Mouse (Mus musculus) thymus, postnatal 10 days (tissue): Measurements from ENCODE around the gene Add2.

Source experiments
- DNase-seq, 2 experiments: peaks; one replicate each; pipeline ENCODE4 v3.0.0; 2021; ENCODE audit warnings: low spot score in 2 of 2

The Add2 gene

GRCm38 (mm10) chr6:86141284-86141683 lies 112.8 kb downstream of the Add2 start:
- no peak for DNase-seq

GRCm38 (mm10) chr6:86141820-86142219 lies 113.3 kb downstream of the Add2 start:
- peak; percentile 35 to 66 for DNase-seq

GRCm38 (mm10) chr6:86144986-86145385 lies 116.5 kb downstream of the Add2 start:
- DNase-seq = no peak

- DNase-seq = no peak
Observed at GRCm38 (mm10) chr6:86148518-86148917, 120.0 kb downstream of the Add2 start.

GRCm38 (mm10) chr6:86149001-86149400 lies 120.5 kb downstream of the Add2 start:
- DNase-seq = no peak

GRCm38 (mm10) chr6:86152676-86153075 lies 124.2 kb downstream of the Add2 start:
- DNase-seq = no peak

GRCm38 (mm10) chr6:86153436-86153990 lies 125.0 kb downstream of the Add2 start:
- no peak for DNase-seq

GRCm38 (mm10) chr6:86154006-86154405 lies 125.5 kb downstream of the Add2 start:
- no peak for DNase-seq

GRCm38 (mm10) chr6:86154481-86154880 lies 126.0 kb downstream of the Add2 start:
- no peak for DNase-seq

- no peak for DNase-seq
Observed at GRCm38 (mm10) chr6:86157253-86158234, 129.1 kb downstream of the Add2 start.

GRCm38 (mm10) chr6:86160878-86161277 lies 132.4 kb downstream of the Add2 start:
- DNase-seq = no peak

GRCm38 (mm10) chr6:86161586-86161985 lies 133.1 kb downstream of the Add2 start:
- no peak for DNase-seq

GRCm38 (mm10) chr6:86164028-86164427 lies 135.5 kb downstream of the Add2 start:
- DNase-seq = no peak

GRCm38 (mm10) chr6:86166426-86166825 lies 137.9 kb downstream of the Add2 start:
- no peak for DNase-seq

- no peak for DNase-seq
Observed at GRCm38 (mm10) chr6:86167851-86168250, 139.4 kb downstream of the Add2 start.

GRCm38 (mm10) chr6:86169166-86169565 lies 140.7 kb downstream of the Add2 start:
- DNase-seq = no peak
